Mouse (Mus musculus): ENCODE results near the gene Hprt. TPM values are rescaled to one million over a fixed set of nuclear protein-coding genes. Genes with fewer than 3 reads are reported as not detected.

The Hprt gene
- 4.8 and 5.8 TPM in 2 replicates for polyA plus RNA-seq (2012)

DNA sequence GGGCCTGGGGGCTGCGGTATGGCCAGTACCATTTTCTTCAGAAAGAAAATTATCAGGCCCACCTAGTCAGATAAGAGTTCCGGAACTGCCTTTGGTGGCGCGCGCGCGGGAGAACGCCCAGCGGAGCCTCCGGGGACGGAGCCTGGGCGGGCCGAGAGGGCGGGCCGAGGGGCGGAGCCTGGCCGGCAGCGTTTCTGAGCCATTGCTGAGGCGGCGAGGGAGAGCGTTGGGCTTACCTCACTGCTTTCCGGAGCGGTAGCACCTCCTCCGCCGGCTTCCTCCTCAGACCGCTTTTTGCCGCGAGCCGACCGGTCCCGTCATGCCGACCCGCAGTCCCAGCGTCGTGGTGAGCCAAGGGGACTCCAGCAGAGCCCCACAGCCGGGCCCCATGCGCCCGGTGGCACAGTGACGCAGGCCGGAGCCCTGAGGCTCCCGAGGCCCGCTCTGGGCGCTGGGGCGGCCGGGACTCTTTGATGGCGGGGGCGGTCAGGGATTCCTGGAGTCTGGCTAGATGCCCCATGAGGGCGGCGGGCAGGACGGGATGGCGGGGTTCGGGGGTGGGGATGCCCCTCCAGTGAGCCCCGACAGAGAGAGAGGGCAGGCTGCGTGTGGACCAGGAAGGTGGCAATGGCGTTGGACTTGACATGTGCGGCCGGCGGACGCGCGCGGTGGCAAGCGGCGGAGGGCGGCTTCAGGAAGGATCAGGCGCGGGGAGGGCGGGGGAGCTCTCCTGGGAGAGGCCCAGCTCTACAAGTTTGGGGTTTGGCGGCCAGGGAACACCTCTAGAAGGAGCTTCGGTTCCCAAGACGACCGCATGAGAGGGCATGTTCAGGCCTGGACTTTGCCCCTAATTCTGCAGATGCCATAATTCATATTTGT is at the start of gene Hprt:
Hprt (plus strand) TSS at position 233 of the 879 bp plus-strand sequence.
- TF ChIP-seq GATA1 (IDR thresholded peaks at IDR 0.05; ENCODE audit: low read length) = no peak

DNA sequence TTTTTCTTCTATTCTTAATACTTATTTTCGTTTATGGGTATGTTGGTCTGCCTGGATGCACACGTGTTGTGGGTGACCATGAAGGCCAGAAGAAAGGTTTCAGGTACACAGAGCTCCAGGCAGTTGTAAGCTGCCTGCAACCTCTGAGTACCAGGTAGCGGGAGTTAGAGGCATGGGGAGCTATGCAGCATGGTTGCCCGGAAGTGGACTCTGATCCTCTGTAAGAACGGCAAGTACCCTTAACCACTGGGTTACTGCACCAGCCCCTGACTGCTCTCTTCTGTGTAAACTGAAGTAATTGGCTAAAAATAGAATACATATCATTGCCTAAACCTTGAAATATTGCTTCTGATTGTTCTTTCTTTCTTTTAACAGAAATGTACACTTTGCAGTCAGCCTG is 42.4 kb upstream of the Hprt start:
- TF ChIP-seq GATA1 (IDR thresholded peaks at IDR 0.05; ENCODE audit: low read length) = no peak

GRCm38 (mm10) chrX:52949713-52950112 is 38.2 kb upstream of the Hprt start:
- no peak for TF ChIP-seq GATA1 (IDR thresholded peaks at IDR 0.05; ENCODE audit: low read length)

DNA sequence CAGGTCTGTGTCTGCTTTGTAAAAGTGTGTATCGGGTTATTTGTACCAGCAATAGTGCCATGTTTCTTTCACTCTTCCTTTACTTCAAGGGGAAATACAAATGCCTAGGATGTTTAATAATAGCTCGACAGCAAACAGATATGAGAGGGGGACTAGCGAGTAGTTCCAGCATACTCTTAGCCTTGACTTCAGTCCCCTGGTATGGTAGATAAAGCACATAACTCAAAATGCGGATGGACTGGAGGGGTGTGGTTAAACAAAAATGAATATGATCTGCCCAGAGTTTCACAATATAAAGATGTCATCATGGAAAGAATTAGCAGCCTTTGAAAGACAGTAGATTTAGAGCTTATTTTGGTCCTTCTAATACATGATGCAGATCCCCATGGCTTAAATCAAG is 31.0 kb upstream of the Hprt start:
- no peak for TF ChIP-seq GATA1 (IDR thresholded peaks at IDR 0.05; ENCODE audit: low read length)

- no peak for TF ChIP-seq GATA1 (IDR thresholded peaks at IDR 0.05; ENCODE audit: low read length)
Observed at GRCm38 (mm10) chrX:52961559-52962110, 26.3 kb upstream of the Hprt start.

- no peak for TF ChIP-seq GATA1 (IDR thresholded peaks at IDR 0.05; ENCODE audit: low read length)
Observed at GRCm38 (mm10) chrX:52965149-52965548, 22.8 kb upstream of the Hprt start.

- TF ChIP-seq GATA1 (IDR thresholded peaks at IDR 0.05; ENCODE audit: low read length) = no peak
Observed at GRCm38 (mm10) chrX:52971211-52972006, 16.5 kb upstream of the Hprt start.

DNA sequence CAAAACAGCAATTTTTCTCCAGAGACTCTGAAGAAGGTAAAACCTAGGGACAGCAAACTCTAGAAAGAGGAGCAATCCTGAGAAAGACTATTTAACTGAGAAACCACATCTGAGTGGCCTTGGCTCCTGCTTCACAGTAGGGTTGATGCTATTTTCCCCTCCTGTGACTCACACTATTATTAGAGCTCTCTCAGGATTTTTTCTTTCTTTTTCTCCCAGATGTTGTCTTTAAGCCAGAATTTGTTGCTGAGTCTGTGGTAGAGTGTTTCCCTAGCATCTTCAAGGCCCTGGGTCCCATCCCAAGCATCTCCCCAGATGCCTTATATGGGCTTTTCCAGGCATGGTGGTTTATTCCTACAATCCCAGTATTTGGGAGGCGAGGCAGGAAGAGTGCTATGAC is 15.8 kb upstream of the Hprt start:
- TF ChIP-seq GATA1 (IDR thresholded peaks at IDR 0.05; ENCODE audit: low read length) = no peak

DNA sequence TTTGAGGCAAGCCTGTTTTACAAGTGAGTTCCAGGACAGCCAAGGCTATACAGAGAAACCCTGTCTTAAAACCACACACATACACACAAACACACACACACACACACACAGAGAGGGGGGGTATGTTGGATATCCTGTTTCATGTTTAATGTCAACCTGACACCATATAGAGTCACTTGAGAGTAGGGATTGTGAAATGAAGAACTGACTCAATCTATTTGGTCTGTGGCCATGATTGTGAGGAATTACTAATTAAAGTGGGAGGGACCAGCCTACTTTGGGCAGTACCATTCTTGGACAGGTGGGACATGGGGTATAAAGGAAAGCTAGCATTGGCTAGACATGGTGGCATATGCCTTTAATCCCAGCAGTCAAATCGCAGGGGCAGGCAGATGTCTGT is 15.3 kb upstream of the Hprt start:
- TF ChIP-seq GATA1 (IDR thresholded peaks at IDR 0.05; ENCODE audit: low read length) = no peak

DNA sequence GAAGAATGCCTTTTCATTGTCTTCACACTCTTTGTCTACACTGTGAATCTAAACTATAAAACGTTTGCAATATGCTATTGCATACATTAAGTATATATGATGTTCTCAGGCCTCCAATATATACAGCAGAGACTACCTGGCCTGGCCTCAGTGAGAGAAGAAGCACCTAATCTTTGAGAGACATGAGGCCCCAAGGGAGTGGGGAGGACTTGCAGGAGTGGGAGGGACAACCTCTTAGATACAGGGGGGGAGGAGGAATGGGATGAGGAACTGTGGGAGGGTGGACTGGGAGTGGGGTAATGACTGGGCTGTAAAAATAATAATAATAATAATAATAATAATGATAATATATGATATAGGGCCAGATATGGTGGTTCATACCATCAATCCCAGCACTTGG is 9.4 kb upstream of the Hprt start:
- no peak for TF ChIP-seq GATA1 (IDR thresholded peaks at IDR 0.05; ENCODE audit: low read length)

- TF ChIP-seq GATA1 (IDR thresholded peaks at IDR 0.05; ENCODE audit: low read length) = no peak
Observed at GRCm38 (mm10) chrX:52981378-52981777, 6.6 kb upstream of the Hprt start.

DNA sequence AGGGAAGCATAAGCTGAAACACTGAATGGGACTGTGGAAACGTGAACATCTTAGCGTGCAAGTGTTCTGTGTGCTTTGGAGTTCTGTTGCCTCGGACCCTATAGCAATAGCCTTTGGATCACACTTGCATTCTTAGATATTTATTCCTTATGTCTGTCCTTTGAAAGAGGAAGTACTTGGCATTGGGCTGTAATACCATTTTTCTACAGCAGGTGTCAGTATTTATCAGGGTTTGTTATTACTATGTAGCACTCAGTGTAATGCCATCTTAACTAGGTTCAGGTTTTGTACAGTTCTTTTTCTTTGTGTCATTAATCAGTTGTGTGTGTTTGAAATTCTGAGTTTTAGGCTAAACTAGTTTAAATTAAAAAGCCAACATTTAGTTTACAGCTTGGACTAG is 18.1 kb downstream of the Hprt start:
- TF ChIP-seq GATA1 (IDR thresholded peaks at IDR 0.05; ENCODE audit: low read length) = no peak

GRCm38 (mm10) chrX:53015549-53015948 is 27.6 kb downstream of the Hprt start:
- no peak for TF ChIP-seq GATA1 (IDR thresholded peaks at IDR 0.05; ENCODE audit: low read length)

DNA sequence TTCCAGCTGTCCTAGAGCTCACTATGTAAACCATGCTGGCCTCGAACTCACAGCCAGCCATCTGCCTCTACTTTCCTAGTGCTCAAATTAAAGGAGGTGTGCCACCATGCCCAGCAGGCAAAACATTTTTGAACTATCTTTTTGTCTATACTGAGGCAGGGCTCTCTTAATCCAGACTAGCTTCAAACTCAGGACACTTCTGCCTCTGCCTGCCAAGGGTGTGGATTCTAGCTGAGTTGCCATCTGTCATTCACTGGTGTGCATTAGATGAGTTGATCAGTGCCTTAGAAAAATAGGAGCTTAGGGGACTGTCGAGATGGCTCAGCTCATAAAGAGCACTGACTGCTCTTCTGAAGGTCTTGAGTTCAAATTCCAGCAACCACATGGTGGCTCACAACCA is 35.1 kb downstream of the Hprt start:
- no peak for TF ChIP-seq GATA1 (IDR thresholded peaks at IDR 0.05; ENCODE audit: low read length)

DNA sequence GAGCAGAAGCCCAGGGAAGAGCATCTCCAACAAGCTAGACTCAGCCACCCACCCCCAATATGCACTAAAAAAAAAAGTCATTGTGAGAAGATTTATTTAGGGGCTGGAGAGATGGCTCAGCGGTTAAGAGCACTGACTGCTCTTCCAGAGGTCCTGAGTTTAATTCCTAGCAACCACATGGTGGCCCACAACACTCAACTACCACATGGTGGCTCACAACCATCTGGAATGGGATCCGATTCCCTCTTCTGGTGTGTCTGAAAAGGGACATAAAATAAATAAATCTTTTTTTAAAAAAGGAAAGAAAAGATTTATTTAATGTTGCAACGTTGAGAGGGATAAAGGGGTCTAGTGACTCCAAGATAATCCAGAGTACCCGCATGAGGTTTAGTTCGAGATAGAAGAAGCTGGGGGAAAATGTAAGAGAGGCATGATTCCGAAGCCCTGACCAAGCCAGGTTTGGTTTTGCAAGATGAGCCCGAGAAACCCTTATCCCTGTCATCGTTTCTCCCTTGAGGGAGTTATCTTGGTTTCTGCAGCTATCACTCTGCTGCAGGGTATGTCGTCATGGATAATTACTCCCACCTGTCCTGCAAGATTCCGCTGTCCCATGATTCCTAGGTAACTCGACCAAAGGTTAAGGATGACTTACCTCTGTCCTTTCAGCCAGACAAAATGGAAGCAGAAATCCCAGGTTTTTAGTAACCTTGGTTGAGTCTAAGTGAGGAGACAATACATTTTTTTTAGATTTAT is 37.7 kb downstream of the Hprt start:
- no peak for TF ChIP-seq GATA1 (IDR thresholded peaks at IDR 0.05; ENCODE audit: low read length)

GRCm38 (mm10) chrX:53029559-53029958 is 41.6 kb downstream of the Hprt start:
- no peak for TF ChIP-seq GATA1 (IDR thresholded peaks at IDR 0.05; ENCODE audit: low read length)
